Mouse (Mus musculus): ENCODE measurements at regions not wholly inside any gene's neighbourhood (a gene's known extent, or its start where the extent isn't known, plus 50 kb on each side); places are given as distances from the start of the nearest gene placed in this dataset.

DNA sequence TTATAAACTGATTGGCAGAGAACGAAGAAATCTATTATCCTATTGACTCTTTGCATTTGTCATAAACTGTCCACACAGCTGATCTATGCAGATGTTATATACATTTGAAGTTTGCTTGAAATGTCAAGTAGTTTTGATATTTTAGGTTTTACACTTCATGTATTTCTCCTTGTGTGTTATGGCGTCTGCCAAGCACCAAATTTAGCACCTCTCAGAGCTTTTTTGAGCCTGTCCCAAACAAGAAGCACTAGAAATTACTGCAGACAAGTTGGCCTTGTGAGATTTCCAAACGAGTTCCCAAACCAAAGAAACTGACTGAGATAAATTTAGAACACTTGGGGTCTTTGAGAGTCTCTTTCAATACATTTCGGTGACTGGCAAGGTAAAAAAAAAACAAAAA, 335.7 kb upstream of the Cited2 start:
- TF ChIP-seq EP300 (IDR thresholded peaks at IDR 0.05; ENCODE audit: low read depth) (no peak), CTCF (IDR thresholded peaks at IDR 0.05; ENCODE audit: low read depth) (no peak)
- no peak overlapping the region for H3K4me3 ChIP-seq (ENCODE audit: low read depth, low read length)
- WGBS (ENCODE audit: insufficient replicate concordance) = 70% methylated on average over 4 of the region's 4 CpGs
- no peak for DNase-seq
- no peaks in the 10 kb centered on the region for H3K27me3 ChIP-seq (ENCODE audit: insufficient read depth, low read length)
- ATAC-seq = no peak
- H3K4me1 ChIP-seq (ENCODE audit: insufficient read depth) = no peaks in the 10 kb centered on the region
- no peaks in the 10 kb centered on the region for H3K36me3 ChIP-seq (replicated peaks; ENCODE audit: insufficient read depth, low read length)
- H3K4me2 ChIP-seq (ENCODE audit: low read depth, low read length) = no peak overlapping the region
- no peaks in the 10 kb centered on the region; the same call in 1 of the 2 replicates for H3K9me3 ChIP-seq (ENCODE audit: low read length)
- H3K9ac ChIP-seq (replicated peaks) = no peak overlapping the region
- no peak overlapping the region for H3K27ac ChIP-seq (ENCODE audit: low read depth)

DNA sequence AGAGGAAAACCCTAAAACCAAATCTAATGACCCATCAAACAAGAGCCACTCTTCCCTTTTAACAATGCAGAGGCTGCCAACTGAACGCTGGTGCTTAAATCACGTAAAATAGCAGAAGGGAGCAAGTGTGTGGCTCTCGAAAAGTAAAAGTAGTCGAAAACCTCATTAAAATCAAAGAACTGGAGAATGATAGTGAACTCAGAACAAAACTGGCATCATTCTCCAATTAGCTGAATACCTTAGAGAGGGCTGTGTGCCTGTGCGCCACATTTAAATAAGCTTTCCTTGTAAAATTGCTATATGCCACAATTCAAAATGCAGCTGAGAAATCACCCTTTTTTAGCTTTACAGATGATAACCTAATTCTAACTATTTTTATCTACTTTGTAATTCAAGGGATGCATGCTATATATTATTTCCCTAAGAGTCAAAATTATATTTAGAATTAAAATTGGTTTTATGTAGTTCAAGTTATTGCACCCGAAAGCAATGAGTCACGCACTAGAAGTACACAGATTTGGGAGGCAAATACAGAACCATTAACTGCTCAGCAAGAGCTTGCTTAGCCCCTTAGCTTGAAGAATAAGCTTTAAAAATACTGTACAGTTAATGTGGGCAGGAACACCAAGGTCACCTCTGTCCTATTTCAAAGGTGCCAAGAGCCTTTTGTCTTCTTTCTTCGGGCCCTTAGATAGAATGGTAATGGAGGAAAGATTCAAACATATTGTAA, 327.4 kb upstream of the Cited2 start:
- ATAC-seq (no peak), DNase-seq (no peak)
- Histone ChIP-seq H3K27me3 (ENCODE audit: insufficient read depth, low read length) (no peaks in the 10 kb centered on the region), H3K36me3 (replicated peaks; ENCODE audit: insufficient read depth, low read length) (no peaks in the 10 kb centered on the region), H3K4me3 (ENCODE audit: low read depth, low read length) (no peak overlapping the region), H3K4me2 (ENCODE audit: low read depth, low read length) (no peak overlapping the region), H3K9me3 (ENCODE audit: low read length) (no peaks in the 10 kb centered on the region; the same call in 1 of the 2 replicates), H3K9ac (replicated peaks) (no peak overlapping the region), H3K4me1 (ENCODE audit: insufficient read depth) (no peaks in the 10 kb centered on the region), H3K27ac (ENCODE audit: low read depth) (no peak overlapping the region)
- WGBS (ENCODE audit: insufficient replicate concordance) = 84% methylated on average over 8 of the region's 8 CpGs
- no peak for TF ChIP-seq EP300 (IDR thresholded peaks at IDR 0.05; ENCODE audit: low read depth)
- no peak for TF ChIP-seq CTCF (IDR thresholded peaks at IDR 0.05; ENCODE audit: low read depth)

DNA sequence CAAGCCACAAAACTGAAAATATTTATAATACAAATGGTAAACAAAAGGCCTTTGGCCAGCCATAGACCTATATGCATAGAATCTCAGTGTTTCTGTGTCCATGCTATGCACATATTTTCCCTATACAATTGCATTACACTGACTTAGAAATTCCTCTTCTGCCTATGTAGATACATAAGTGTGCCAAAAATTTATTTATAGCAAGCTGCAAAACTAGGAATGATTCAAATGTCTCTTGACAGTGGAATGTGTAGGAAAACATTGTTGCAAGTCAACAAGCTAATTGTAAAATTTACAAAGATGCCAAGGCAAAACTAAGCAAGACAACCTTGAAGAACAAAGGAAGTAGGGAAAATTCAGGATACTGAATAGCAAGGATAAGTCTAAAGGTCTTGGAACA, 319.1 kb upstream of the Cited2 start:
- ATAC-seq (no peak), DNase-seq (no peak)
- TF ChIP-seq CTCF (IDR thresholded peaks at IDR 0.05; ENCODE audit: low read depth) (no peak), EP300 (IDR thresholded peaks at IDR 0.05; ENCODE audit: low read depth) (no peak)
- H3K4me2 ChIP-seq (ENCODE audit: low read depth, low read length) = no peak overlapping the region
- H3K27ac ChIP-seq (ENCODE audit: low read depth) = no peak overlapping the region
- no peaks in the 10 kb centered on the region for H3K4me1 ChIP-seq (ENCODE audit: insufficient read depth)
- no peaks in the 10 kb centered on the region for H3K9me3 ChIP-seq (ENCODE audit: low read length)
- H3K4me3 ChIP-seq (ENCODE audit: low read depth, low read length) = no peak overlapping the region
- no peak overlapping the region for H3K9ac ChIP-seq (replicated peaks)
- H3K27me3 ChIP-seq (ENCODE audit: insufficient read depth, low read length) = no peaks in the 10 kb centered on the region
- H3K36me3 ChIP-seq (replicated peaks; ENCODE audit: insufficient read depth, low read length) = no peaks in the 10 kb centered on the region

DNA sequence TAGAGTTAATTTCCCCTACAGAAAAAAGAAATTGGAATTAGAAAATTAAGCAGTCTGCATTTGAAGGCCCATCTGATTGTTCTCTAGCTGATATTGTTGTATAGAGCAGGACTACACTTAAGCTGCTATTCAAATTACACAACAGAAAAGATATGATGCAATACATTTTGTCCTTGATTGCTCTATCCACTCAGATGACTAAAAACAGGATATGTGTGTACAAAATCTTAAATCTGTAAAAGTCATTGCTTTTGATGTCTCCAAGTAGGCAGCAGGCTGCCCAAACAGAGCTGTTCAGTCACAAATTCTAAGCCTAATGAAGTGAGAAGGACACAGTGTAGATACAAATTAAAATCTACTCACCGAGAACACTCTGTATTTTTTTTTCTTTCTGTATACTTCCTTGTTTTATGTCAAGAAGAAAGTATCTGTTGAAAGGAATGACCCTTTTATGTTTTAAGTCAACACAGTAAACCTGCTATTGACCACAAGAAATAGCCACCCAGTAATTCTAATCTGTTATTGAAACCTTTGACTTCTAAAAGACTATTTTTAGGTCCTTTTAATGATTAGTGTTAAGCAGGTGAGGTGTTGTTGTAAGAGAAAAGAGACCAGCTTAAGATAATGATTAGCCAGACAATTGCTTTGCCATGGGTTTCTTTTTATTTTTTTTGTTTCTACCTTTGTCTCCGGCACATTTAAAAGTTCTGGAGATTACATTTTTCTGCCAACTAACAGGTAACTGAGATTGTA, 315.0 kb upstream of the Cited2 start:
- Histone ChIP-seq H3K9ac (replicated peaks) (no peak overlapping the region), H3K36me3 (replicated peaks; ENCODE audit: insufficient read depth, low read length) (no peaks in the 10 kb centered on the region), H3K4me3 (ENCODE audit: low read depth, low read length) (no peak overlapping the region), H3K4me2 (ENCODE audit: low read depth, low read length) (peak overlapping the region; percentile 36; the same call in 1 of the 2 replicates), H3K4me1 (ENCODE audit: insufficient read depth) (no peaks in the 10 kb centered on the region), H3K27ac (ENCODE audit: low read depth) (peak overlapping the region; percentile 52), H3K27me3 (ENCODE audit: insufficient read depth, low read length) (no peaks in the 10 kb centered on the region), H3K9me3 (ENCODE audit: low read length) (no peaks in the 10 kb centered on the region)
- 47% methylated on average over 2 of the region's 2 CpGs for WGBS (ENCODE audit: insufficient replicate concordance)
- ATAC-seq (peak; percentile 78), DNase-seq (no peak)
- TF ChIP-seq CTCF (IDR thresholded peaks at IDR 0.05; ENCODE audit: low read depth) = no peak
- TF ChIP-seq EP300 (IDR thresholded peaks at IDR 0.05; ENCODE audit: low read depth) = no peak

DNA sequence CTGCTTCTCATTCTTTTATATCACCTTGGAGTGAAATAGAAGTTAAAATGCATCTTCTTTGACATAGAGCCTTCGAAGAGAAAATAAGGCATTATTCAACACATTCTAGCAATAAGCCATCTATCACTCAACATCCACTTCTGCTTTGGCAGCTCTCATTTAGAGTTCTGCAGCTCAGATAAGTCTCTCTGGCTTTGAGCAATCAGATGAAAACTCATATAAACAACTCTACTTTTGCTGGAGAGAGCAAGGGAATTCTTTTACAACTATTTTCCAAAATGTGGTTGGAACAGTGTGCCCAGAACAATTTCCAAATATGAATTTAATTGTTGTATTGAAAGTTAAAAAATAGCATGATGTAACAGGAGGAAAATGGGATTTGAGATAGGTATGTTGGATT, 314.2 kb upstream of the Cited2 start:
- Histone ChIP-seq H3K27ac (ENCODE audit: low read depth) (no peak overlapping the region), H3K9me3 (ENCODE audit: low read length) (no peaks in the 10 kb centered on the region), H3K4me1 (ENCODE audit: insufficient read depth) (no peaks in the 10 kb centered on the region), H3K9ac (replicated peaks) (no peak overlapping the region), H3K4me3 (ENCODE audit: low read depth, low read length) (no peak overlapping the region), H3K36me3 (replicated peaks; ENCODE audit: insufficient read depth, low read length) (no peaks in the 10 kb centered on the region), H3K4me2 (ENCODE audit: low read depth, low read length) (no peak overlapping the region), H3K27me3 (ENCODE audit: insufficient read depth, low read length) (no peaks in the 10 kb centered on the region)
- WGBS (ENCODE audit: insufficient replicate concordance) = 68% methylated on average over 1 of the region's 1 CpGs
- ATAC-seq (no peak), DNase-seq (no peak)
- no peak for TF ChIP-seq CTCF (IDR thresholded peaks at IDR 0.05; ENCODE audit: low read depth)
- TF ChIP-seq EP300 (IDR thresholded peaks at IDR 0.05; ENCODE audit: low read depth) = no peak

DNA sequence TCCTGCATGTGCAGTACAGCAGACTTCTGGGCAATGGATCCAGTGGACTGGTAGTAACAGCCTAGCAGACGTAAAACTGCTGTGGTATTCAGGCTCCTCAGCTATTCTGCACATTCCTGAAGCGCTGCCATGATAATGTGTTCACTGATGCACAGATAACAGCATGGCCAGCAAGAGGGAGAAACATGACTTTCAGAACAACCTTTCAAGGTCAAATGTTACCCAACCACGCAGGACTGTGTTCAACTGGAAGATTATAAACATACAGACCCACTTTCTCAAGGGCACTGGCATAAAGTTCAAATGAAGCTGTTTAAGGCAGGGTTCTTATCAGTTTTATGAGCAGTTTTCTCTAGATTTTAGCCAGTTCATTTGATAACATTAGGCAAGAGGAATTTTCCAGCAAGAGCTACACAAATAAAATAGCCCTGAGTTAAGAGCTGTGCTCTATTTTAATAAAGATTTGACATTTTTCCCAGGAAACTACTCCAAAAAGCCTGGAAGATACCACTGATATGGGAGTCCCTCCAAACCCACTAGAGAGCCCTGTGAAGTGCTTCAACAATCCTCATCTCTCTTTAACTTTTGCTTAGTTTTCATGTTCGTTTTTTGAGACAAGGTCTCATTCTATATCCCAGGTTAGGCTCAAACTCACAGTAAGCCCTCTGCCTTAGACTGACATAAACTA, 311.6 kb upstream of the Cited2 start:
- DNase-seq (no peak), ATAC-seq (no peak)
- WGBS (ENCODE audit: insufficient replicate concordance) = 61% methylated on average over 4 of the region's 4 CpGs
- TF ChIP-seq EP300 (IDR thresholded peaks at IDR 0.05; ENCODE audit: low read depth) = no peak
- no peak for TF ChIP-seq CTCF (IDR thresholded peaks at IDR 0.05; ENCODE audit: low read depth)
- no peaks in the 10 kb centered on the region for H3K4me1 ChIP-seq (ENCODE audit: insufficient read depth)
- no peaks in the 10 kb centered on the region for H3K27me3 ChIP-seq (ENCODE audit: insufficient read depth, low read length)
- no peak overlapping the region for H3K27ac ChIP-seq (ENCODE audit: low read depth)
- H3K4me3 ChIP-seq (ENCODE audit: low read depth, low read length) = no peak overlapping the region
- no peak overlapping the region for H3K9ac ChIP-seq (replicated peaks)
- no peaks in the 10 kb centered on the region for H3K9me3 ChIP-seq (ENCODE audit: low read length)
- H3K4me2 ChIP-seq (ENCODE audit: low read depth, low read length) = no peak overlapping the region
- no peaks in the 10 kb centered on the region for H3K36me3 ChIP-seq (replicated peaks; ENCODE audit: insufficient read depth, low read length)

Measured in liver, postnatal 0 days (tissue).